Mouse (Mus musculus) CH12.LX (cell line): ENCODE results near the gene Gm49333. TPM values are rescaled to one million over a fixed set of nuclear protein-coding genes. Genes with fewer than 3 reads are reported as not detected.
A peak's percentile ranks its signal among the peaks of the same experiment; 100 is the strongest.

Experiments used
- DNase-seq: peaks from one replicate; pipeline ENCODE4 v3.0.0-alpha.2; 2013; ENCODE audit errors: extremely low read depth
- H3K27ac ChIP-seq: 2 replicates; pipeline ENCODE4 v1.5.1; 2012; ENCODE audit warnings: low read depth, mild to moderate bottlenecking, control low read depth, moderate library complexity; ENCODE audit not compliant: insufficient read depth
- H3K27me3 ChIP-seq: replicated peaks from 2 replicates; pipeline ENCODE3; 2012; ENCODE audit warnings: inconsistent platforms
- H3K36me3 ChIP-seq, 2 experiments: replicated peaks in 1 of 2; 2 replicates each; pipeline versions ENCODE3 to v1.6.1; 2012; ENCODE audit warnings: inconsistent platforms in 1 of 2, low read length in 1 of 2, mild to moderate bottlenecking in 1 of 2, mixed read lengths in 1 of 2, moderate library complexity in 1 of 2; ENCODE audit not compliant: control insufficient read depth in 1 of 2, insufficient read depth in 1 of 2
- H3K4me1 ChIP-seq, 2 experiments: 2 replicates each; pipeline ENCODE4 v1.6.1; 2012; ENCODE audit warnings: inconsistent platforms in 1 of 2, moderate library complexity in 1 of 2; ENCODE audit not compliant: insufficient read depth in 2 of 2, control insufficient read depth in 1 of 2
- H3K4me2 ChIP-seq: 2 replicates; pipeline ENCODE4 v1.6.1; 2012; ENCODE audit warnings: low read depth, mild to moderate bottlenecking, control low read depth; ENCODE audit not compliant: poor library complexity, insufficient read depth, severe bottlenecking
- H3K4me3 ChIP-seq, 3 experiments: fragments of 150-350 bp in 1 of 3; sonication (generic) in 1 of 3; replicated peaks in 1 of 3; 2 replicates each; pipeline versions ENCODE3 to v1.5.1; 2011 to 2012; ENCODE audit warnings: low read depth in 2 of 3, low read length in 2 of 3, mild to moderate bottlenecking in 2 of 3, moderate library complexity in 2 of 3, control low read depth in 1 of 3, improper control_type of control experiment in 1 of 3, inconsistent platforms in 1 of 3, mixed read lengths in 1 of 3; ENCODE audit not compliant: poor library complexity in 1 of 3
- H3K79me2 ChIP-seq: replicated peaks from 2 replicates; pipeline ENCODE4 v1.6.1; 2012; ENCODE audit warnings: mild to moderate bottlenecking, moderate library complexity; ENCODE audit not compliant: control insufficient read depth, poor library complexity, insufficient read depth, severe bottlenecking; ENCODE audit errors: extremely low read depth
- H3K9ac ChIP-seq: 2 replicates; pipeline ENCODE4 v1.6.1; 2012; ENCODE audit warnings: low read depth, mild to moderate bottlenecking, control low read depth, moderate library complexity; ENCODE audit not compliant: insufficient read depth
- H3K9me3 ChIP-seq: replicated peaks from 2 replicates; pipeline ENCODE3; 2012; ENCODE audit warnings: low read length, inconsistent platforms, mixed read lengths
- CHD2 ChIP-seq: IDR thresholded peaks from 2 replicates; pipeline ENCODE4 v1.6.1; 2011; ENCODE audit warnings: low read length, improper control_type of control experiment
- CTCF ChIP-seq, 2 experiments: IDR thresholded peaks in 1 of 2; conservative IDR thresholded peaks in 1 of 2; 2 replicates each; pipeline ENCODE4 v1.5.1; 2011 to 2012; ENCODE audit warnings: low read depth in 2 of 2, low read length in 2 of 2, improper control_type of control experiment in 1 of 2, inconsistent platforms in 1 of 2, mild to moderate bottlenecking in 1 of 2, moderate library complexity in 1 of 2
- ELF1 ChIP-seq: IDR thresholded peaks from 2 replicates; pipeline ENCODE4 v1.6.1; 2014; ENCODE audit warnings: low read depth, mild to moderate bottlenecking, inconsistent platforms, low read length, improper control_type of control experiment
- EP300 ChIP-seq: IDR thresholded peaks from 2 replicates; pipeline ENCODE4 v1.6.1; 2011; ENCODE audit warnings: low read length, improper control_type of control experiment
- GABPA ChIP-seq: IDR thresholded peaks from 2 replicates; pipeline ENCODE4 v1.6.1; 2012; ENCODE audit warnings: low read depth, low read length, improper control_type of control experiment, inconsistent platforms; ENCODE audit not compliant: insufficient replicate concordance
- HCFC1 ChIP-seq: IDR thresholded peaks from 2 replicates; pipeline ENCODE4 v1.6.1; 2012; ENCODE audit warnings: low read depth, mild to moderate bottlenecking, inconsistent platforms, low read length, improper control_type of control experiment
- JUND ChIP-seq: conservative IDR thresholded peaks from 2 replicates; pipeline ENCODE4 v1.6.1; 2011; ENCODE audit warnings: low read depth, low read length, improper control_type of control experiment
- MAZ ChIP-seq: IDR thresholded peaks from 2 replicates; pipeline ENCODE4 v1.6.1; 2012; ENCODE audit warnings: low read depth, mild to moderate bottlenecking, inconsistent platforms, low read length, improper control_type of control experiment, moderate library complexity
- MEF2A ChIP-seq: IDR thresholded peaks from 2 replicates; pipeline ENCODE4 v1.6.1; 2014; ENCODE audit warnings: low read depth, mild to moderate bottlenecking, inconsistent platforms, low read length, improper control_type of control experiment, borderline replicate concordance
- MYC ChIP-seq: IDR thresholded peaks from 2 replicates; pipeline ENCODE4 v1.6.1; 2011; ENCODE audit warnings: low read depth, mild to moderate bottlenecking, improper control_type of control experiment, low read length
- NELFE ChIP-seq: IDR thresholded peaks from 2 replicates; pipeline ENCODE4 v1.6.1; 2011; ENCODE audit warnings: low read depth, low read length, improper control_type of control experiment
- RCOR1 ChIP-seq: conservative IDR thresholded peaks from 2 replicates; pipeline ENCODE4 v1.6.1; 2012; ENCODE audit warnings: low read depth, mild to moderate bottlenecking, inconsistent platforms, low read length, improper control_type of control experiment
- SIN3A ChIP-seq: IDR thresholded peaks from 2 replicates; pipeline ENCODE4 v1.6.1; 2012; ENCODE audit warnings: low read length, improper control_type of control experiment, inconsistent platforms
- TBP ChIP-seq: conservative IDR thresholded peaks from 2 replicates; pipeline ENCODE4 v1.6.1; 2011; ENCODE audit warnings: low read depth, low read length, improper control_type of control experiment
- UBTF ChIP-seq: IDR thresholded peaks from 2 replicates; pipeline ENCODE4 v1.6.1; 2012; ENCODE audit warnings: low read depth, mild to moderate bottlenecking, inconsistent platforms, low read length, improper control_type of control experiment, moderate library complexity
- USF1 ChIP-seq: IDR thresholded peaks from 2 replicates; pipeline ENCODE4 v1.6.1; 2014; ENCODE audit warnings: low read depth, mild to moderate bottlenecking, inconsistent platforms, low read length, improper control_type of control experiment
- dilution Hi-C: fragments of 300-500 bp; cut with MboI; formaldehyde crosslinking; loops from 2 replicates; pipeline ENCODE4 v1.14.3; 2020; ENCODE audit warnings: low sequenced_read_pairs; ENCODE audit not compliant: extremely low pct_unique_long_range_greater_than_20kb, extremely low pct_ligation_motif_present
- in situ Hi-C: fragments of 300-500 bp; cut with MboI; formaldehyde crosslinking; loops from 3 replicates; pipeline ENCODE4 v1.14.3; 2019; ENCODE audit warnings: low sequenced_read_pairs, low pct_ligation_motif_present, low pct_unique_long_range_greater_than_20kb, mixed read lengths
- polyA plus RNA-seq: library from polyadenylated mRNA; unstranded; fragments of >175 nt; gene quantifications from 2 replicates; pipeline ENCODE4 v1.2.1, GENCODE M21; 2012; ENCODE audit warnings: low read depth; ENCODE audit not compliant: insufficient read length
- total RNA-seq, 2 experiments: library from RNA; depleted of rRNA; stranded (reverse); fragments of 300-350 nt in 1 of 2; fragments of >200 nt in 1 of 2; gene quantifications; 2 replicates each; pipeline ENCODE4 v1.2.3; 2012 to 2014

Gm49333 gene
- total and polyA plus RNA-seq, 3 experiments: not detected

DNA sequence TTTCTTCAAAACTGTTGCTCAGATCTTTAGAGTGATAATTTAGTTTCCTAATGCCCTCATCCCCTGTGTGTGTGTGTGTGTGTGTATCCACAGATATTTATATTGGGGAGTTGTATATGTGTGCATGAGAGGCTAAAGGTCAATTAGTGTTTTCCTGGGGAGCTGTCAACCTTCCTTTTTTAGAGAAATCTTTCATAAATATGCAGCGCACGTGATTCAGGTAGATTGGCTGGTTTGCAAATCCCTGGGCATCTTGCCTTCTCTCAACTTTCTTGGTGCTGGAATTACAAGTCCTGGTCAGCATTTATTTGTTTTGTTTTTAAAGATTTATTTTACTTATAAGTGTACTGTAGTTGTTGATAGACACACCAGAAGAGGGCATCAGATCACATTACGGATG lies 58.9 kb downstream of the Gm49333 start:
- TF ChIP-seq EP300 (no peak), USF1 (no peak), CHD2 (no peak), NELFE (no peak), ELF1 (no peak), MAZ (no peak), GABPA (no peak), RCOR1 (no peak), MYC (no peak), UBTF (no peak), JUND (no peak), CTCF (conservative IDR thresholded peaks at IDR 0.05 in 1 of 2, IDR thresholded peaks at IDR 0.05 in 1 of 2; ENCODE audit: low read depth in 2 of 2, low read length in 2 of 2) (no peak; a peak in 1 of 4 replicates), SIN3A (no peak)
- Histone ChIP-seq H3K9me3 (no peaks in the 10 kb centered on the region), H3K9ac (no peak overlapping the region), H3K36me3 (peaks cover 10 to 25% of the 10 kb centered on the region in 2 experiments), H3K27ac (no peak overlapping the region), H3K27me3 (no peaks in the 10 kb centered on the region), H3K4me2 (no peak overlapping the region), H3K4me3 (no peak overlapping the region), H3K79me2 (peaks cover 26% of the 10 kb centered on the region), H3K4me1 (peaks cover 15 to 20% of the 10 kb centered on the region in 2 experiments)
- dilution Hi-C loops: no loop called here
- DNase-seq: no peak
- in situ Hi-C loops: no loop called here

DNA sequence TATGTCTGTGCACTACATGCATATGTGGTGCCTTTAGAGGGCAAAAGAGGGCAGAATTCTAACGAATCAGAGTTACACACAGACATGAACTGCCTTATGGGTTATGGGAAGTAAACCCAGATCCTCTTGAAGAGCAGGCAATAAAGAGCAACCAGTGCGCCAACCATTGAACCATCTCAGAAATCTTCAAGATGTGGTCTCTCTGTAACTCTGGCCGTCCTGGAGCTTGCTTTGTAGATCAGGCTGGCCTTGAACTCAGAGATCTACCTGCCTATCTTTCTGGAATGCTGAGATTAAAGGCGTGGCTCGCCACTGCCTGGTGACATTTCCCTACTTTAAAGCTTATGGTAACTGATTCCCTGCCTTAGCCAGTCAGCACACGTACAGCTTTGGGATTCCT lies 60.5 kb downstream of the Gm49333 start:
- dilution Hi-C loops (no loop called here), in situ Hi-C loops (no loop called here)
- peak overlapping the region in 1 of 3 experiments; percentile 75 for H3K4me3 ChIP-seq
- H3K27ac ChIP-seq: no peak overlapping the region
- H3K4me2 ChIP-seq: peak overlapping the region; percentile 64
- H3K27me3 ChIP-seq: no peaks in the 10 kb centered on the region
- H3K79me2 ChIP-seq: peaks cover 41% of the 10 kb centered on the region
- 0 out of 2 replicates have a peak, but pooled peaks have one; percentile 36 for TF ChIP-seq TBP
- no peak for TF ChIP-seq MYC
- no peak for TF ChIP-seq NELFE
- peak; percentile 11 for TF ChIP-seq SIN3A
- peak; percentile 33; the same call in 1 of the 2 replicates for TF ChIP-seq MEF2A
- TF ChIP-seq CTCF (conservative IDR thresholded peaks at IDR 0.05 in 1 of 2, IDR thresholded peaks at IDR 0.05 in 1 of 2; ENCODE audit: low read depth in 2 of 2, low read length in 2 of 2): peak in 1 of 2 experiments; percentile 23; a peak in 1 of 4 replicates
- TF ChIP-seq HCFC1: peak; percentile 34; the same call in 1 of the 2 replicates
- TF ChIP-seq GABPA: no peak
- peaks cover 22 to 33% of the 10 kb centered on the region in 2 experiments for H3K36me3 ChIP-seq
- no peaks in the 10 kb centered on the region for H3K9me3 ChIP-seq
- H3K9ac ChIP-seq: no peak overlapping the region; the same call in 1 of the 2 replicates
- peak; percentile 55 for DNase-seq
- H3K4me1 ChIP-seq: peaks cover 15 to 36% of the 10 kb centered on the region in 2 experiments
